Mouse (Mus musculus) megakaryocyte progenitor cell, adult 5-6 weeks (primary cell): ENCODE measurements around the gene Wdr86. TPM values are rescaled to one million over a fixed set of nuclear protein-coding genes. Genes with fewer than 3 reads are reported as not detected.
A peak's percentile ranks its signal among the peaks of the same experiment; 100 is the strongest.
"Not testable (repeated sequence)": the region's sequence is repeated elsewhere in the genome, so short reads cannot be mapped to it uniquely, and the experiment has no call there.

Experiments used
- ATAC-seq: replicated peaks from 2 replicates; pipeline ENCODE4 v1.8.0; 2016; ENCODE audit warnings: mild to moderate bottlenecking, moderate TSS enrichment, inconsistent platforms; ENCODE audit not compliant: poor library complexity
- total RNA-seq, 2 experiments: library from RNA; stranded (forward) in 1 of 2; stranded (reverse) in 1 of 2; fragments of 157-497, 149-512 nt in 1 of 2; fragments of 200-1000 nt in 1 of 2; gene quantifications; 2 replicates each; pipeline versions ENCODE4 v1.2.3 to v1.2.4; 2015 to 2017

The Wdr86 gene
- total RNA-seq (2015) (0.07 and 0.64 TPM in 2 replicates), total RNA-seq (2017) (0.95 TPM in 1 of 2 replicates, not detected in the other)

- ATAC-seq = no peak
Measured at GRCm38 (mm10) chr5:24730488-24730871, at the start of gene Wdr86. TSS of gene Wdr86 (minus strand) at chr5:24730727.

- ATAC-seq = peak; percentile 85
Measured at GRCm38 (mm10) chr5:24779881-24780512, 49.5 kb upstream of the Wdr86 start.

GRCm38 (mm10) chr5:24779321-24779720 is 48.8 kb upstream of the Wdr86 start:
- ATAC-seq = no peak

GRCm38 (mm10) chr5:24778843-24779140 is 48.3 kb upstream of the Wdr86 start:
- ATAC-seq = no peak

GRCm38 (mm10) chr5:24778082-24778842 is 47.7 kb upstream of the Wdr86 start:
- no peak for ATAC-seq

- peak; percentile 37; the same call in 1 of the 2 replicates for ATAC-seq
Measured at GRCm38 (mm10) chr5:24776681-24777080, 46.2 kb upstream of the Wdr86 start.

- ATAC-seq = not testable (repeated sequence)
Measured at GRCm38 (mm10) chr5:24774549-24774948, 44.0 kb upstream of the Wdr86 start.

- no peak for ATAC-seq
Measured at GRCm38 (mm10) chr5:24757816-24758215, 27.3 kb upstream of the Wdr86 start, which contains the start of gene Crygn. TSS of gene Crygn (minus strand) at chr5:24758008.

GRCm38 (mm10) chr5:24756931-24757330 is 26.4 kb upstream of the Wdr86 start:
- ATAC-seq = no peak

- peak; percentile 29 for ATAC-seq
Measured at GRCm38 (mm10) chr5:24752175-24752498, 21.6 kb upstream of the Wdr86 start.

GRCm38 (mm10) chr5:24751305-24752174 is 21.0 kb upstream of the Wdr86 start:
- peak; percentile 48 for ATAC-seq

GRCm38 (mm10) chr5:24750321-24751304 is 20.1 kb upstream of the Wdr86 start:
- peak; percentile 86 for ATAC-seq

GRCm38 (mm10) chr5:24749731-24750130 is 19.2 kb upstream of the Wdr86 start:
- no peak for ATAC-seq

- no peak for ATAC-seq
Measured at GRCm38 (mm10) chr5:24747533-24747932, 17.0 kb upstream of the Wdr86 start.

- ATAC-seq = no peak
Measured at GRCm38 (mm10) chr5:24743956-24744355, 13.4 kb upstream of the Wdr86 start.

- no peak for ATAC-seq
Measured at GRCm38 (mm10) chr5:24741172-24741885, 10.8 kb upstream of the Wdr86 start.

- ATAC-seq = peak; percentile 82
Measured at GRCm38 (mm10) chr5:24739141-24739753, 8.7 kb upstream of the Wdr86 start.

GRCm38 (mm10) chr5:24738517-24738916 is 8.0 kb upstream of the Wdr86 start:
- no peak for ATAC-seq

- no peak for ATAC-seq
Measured at GRCm38 (mm10) chr5:24737595-24737994, 7.1 kb upstream of the Wdr86 start.
